Mouse (Mus musculus): ENCODE measurements around the gene Qpctl. TPM values are rescaled to one million over a fixed set of nuclear protein-coding genes. Genes with fewer than 3 reads are reported as not detected.

Gene Qpctl
- polyA plus RNA-seq, 1 experiment from 2014 or later: 20.0 TPM

DNA sequence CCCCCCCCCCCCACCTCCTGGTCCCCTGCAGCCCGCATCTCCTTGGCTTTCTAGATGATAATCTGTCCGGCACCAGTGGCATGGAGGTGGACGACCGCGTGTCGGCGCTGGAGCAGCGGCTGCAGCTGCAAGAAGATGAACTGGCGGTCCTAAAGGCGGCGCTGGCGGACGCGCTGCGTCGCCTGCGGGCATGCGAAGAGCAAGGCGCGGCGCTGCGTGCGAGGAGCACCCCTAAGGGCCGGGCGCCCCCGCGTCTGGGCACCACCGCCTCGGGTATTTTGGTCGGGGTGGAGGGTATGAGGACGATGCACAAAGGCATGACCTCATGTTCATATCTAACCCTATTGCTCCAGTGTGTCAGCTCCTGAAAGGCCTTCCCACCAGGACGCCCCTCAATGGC is 30.1 kb upstream of the Qpctl start:
- WGBS: under 1% methylated on average over 31 of the region's 32 CpGs
- Histone ChIP-seq H3K4me3 (replicated peaks; ENCODE audit: low read depth, low read length) (peak overlapping the region; percentile 69), H3K9ac (replicated peaks; ENCODE audit: low read length) (no peak overlapping the region; the same call in 1 of the 2 replicates), H3K9me3 (ENCODE audit: control insufficient read depth, low read length) (0 out of 2 replicates have a peak, but pooled peaks cover 3% of the 10 kb centered on the region), H3K36me3 (ENCODE audit: control insufficient read depth, insufficient read depth, low read length) (peaks cover 24% of the 10 kb centered on the region), H3K27me3 (ENCODE audit: control insufficient read depth, insufficient read depth, low read length) (peaks cover 28% of the 10 kb centered on the region; the same call in 1 of the 2 replicates), H3K4me2 (ENCODE audit: low read length) (peak overlapping the region; percentile 80), H3K27ac (replicated peaks; ENCODE audit: low read depth, low read length) (no peak overlapping the region), H3K4me1 (ENCODE audit: control insufficient read depth, insufficient read depth, low read length) (peaks cover 25% of the 10 kb centered on the region)
- DNase-seq (peak; percentile 87), ATAC-seq (ENCODE audit: low FRiP score, low TSS enrichment) (no peak)

DNA sequence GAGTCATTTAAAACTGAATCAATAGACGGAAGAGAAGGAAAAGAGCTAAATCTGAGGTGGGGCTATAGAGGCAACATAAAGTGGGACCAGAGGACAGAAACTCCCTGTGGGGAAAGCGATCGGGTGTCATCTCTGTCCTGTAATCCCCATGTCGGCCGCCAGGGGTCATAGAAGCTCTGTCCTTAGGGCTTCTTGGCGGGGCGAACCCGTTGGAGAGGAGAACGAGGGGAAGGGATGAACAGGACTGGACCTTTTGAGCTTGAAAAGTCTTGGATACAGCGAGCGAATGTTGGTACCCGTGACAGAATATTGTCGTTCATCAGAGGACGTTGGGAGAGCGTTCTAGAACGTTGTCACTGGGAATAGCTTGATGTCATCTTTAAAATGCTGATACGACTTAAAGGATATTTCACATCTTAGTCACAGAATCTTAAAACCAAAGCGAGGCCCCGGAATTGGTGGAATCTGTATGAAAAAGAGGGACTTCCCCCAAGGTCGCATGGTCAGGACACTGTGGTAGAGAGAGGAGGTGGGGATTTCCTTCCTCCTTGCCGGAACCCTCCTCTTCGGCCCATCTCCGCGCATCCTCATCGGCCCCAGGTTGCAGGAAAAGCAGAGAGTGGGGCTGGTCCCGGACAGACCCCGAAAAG is 29.5 kb upstream of the Qpctl start:
- H3K4me2 ChIP-seq (ENCODE audit: low read length): peak overlapping the region; percentile 80
- 8% methylated on average over 27 of the region's 27 CpGs for WGBS
- peak overlapping the region; percentile 42; the same call in 1 of the 2 replicates for H3K9ac ChIP-seq (replicated peaks; ENCODE audit: low read length)
- H3K4me3 ChIP-seq (replicated peaks; ENCODE audit: low read depth, low read length): peak overlapping the region; percentile 69
- H3K4me1 ChIP-seq (ENCODE audit: control insufficient read depth, insufficient read depth, low read length): peaks cover 25% of the 10 kb centered on the region
- 0 out of 2 replicates have a peak, but pooled peaks cover 3% of the 10 kb centered on the region for H3K9me3 ChIP-seq (ENCODE audit: control insufficient read depth, low read length)
- ATAC-seq (ENCODE audit: low FRiP score, low TSS enrichment) (no peak), DNase-seq (peak; percentile 82)
- H3K27me3 ChIP-seq (ENCODE audit: control insufficient read depth, insufficient read depth, low read length): peaks cover 28% of the 10 kb centered on the region; the same call in 1 of the 2 replicates
- H3K27ac ChIP-seq (replicated peaks; ENCODE audit: low read depth, low read length): no peak overlapping the region
- peaks cover 19% of the 10 kb centered on the region for H3K36me3 ChIP-seq (ENCODE audit: control insufficient read depth, insufficient read depth, low read length)

DNA sequence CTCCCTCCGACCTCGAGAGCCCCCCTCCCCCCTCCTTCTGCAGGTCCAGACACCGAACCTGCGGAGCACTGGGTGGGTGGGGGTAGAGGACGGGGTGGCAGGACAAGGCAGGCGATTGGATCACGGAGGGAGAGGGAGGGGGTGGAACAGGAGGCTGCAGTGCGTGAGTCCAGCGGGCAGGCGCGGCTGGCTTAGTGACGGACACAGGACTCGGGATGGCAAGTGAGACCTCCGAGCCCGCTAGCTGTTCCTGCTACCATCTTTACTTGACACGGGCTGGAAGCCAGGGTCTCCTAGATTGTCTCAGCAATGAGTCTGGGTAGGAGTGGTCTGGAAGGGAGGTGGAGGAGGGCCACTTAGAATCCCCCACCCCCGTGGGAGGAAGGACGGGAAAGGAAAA is 28.9 kb upstream of the Qpctl start:
- no peak overlapping the region for H3K27ac ChIP-seq (replicated peaks; ENCODE audit: low read depth, low read length)

DNA sequence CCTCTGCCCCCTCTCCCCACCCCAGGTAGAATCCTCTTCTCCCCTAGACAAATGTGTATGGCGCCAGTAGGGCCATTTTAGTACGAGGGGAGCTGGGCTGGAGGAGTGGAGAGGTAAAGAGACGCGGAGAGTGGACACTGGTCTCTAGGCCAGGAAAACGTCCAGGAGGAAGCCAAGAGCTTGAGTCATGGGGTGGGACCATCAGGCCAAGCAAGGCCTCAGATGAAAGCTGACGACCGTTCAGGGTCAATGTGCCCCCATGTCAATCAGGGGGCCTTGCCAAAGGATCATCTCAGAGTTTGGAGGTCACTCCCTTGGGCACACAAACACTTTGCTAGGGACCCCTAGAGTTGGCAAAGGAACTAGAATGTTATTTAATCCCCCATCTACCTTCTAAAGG is 28.1 kb upstream of the Qpctl start:
- Histone ChIP-seq H3K27ac (replicated peaks; ENCODE audit: low read depth, low read length) (no peak overlapping the region), H3K27me3 (ENCODE audit: control insufficient read depth, insufficient read depth, low read length) (peaks cover 28% of the 10 kb centered on the region; the same call in 1 of the 2 replicates), H3K4me2 (ENCODE audit: low read length) (peak overlapping the region; percentile 80), H3K9ac (replicated peaks; ENCODE audit: low read length) (peak overlapping the region; percentile 77), H3K4me1 (ENCODE audit: control insufficient read depth, insufficient read depth, low read length) (peaks cover 25% of the 10 kb centered on the region), H3K4me3 (replicated peaks; ENCODE audit: low read depth, low read length) (peak overlapping the region; percentile 69), H3K9me3 (ENCODE audit: control insufficient read depth, low read length) (0 out of 2 replicates have a peak, but pooled peaks cover 3% of the 10 kb centered on the region), H3K36me3 (ENCODE audit: control insufficient read depth, insufficient read depth, low read length) (peaks cover 12% of the 10 kb centered on the region)
- DNase-seq (no peak), ATAC-seq (ENCODE audit: low FRiP score, low TSS enrichment) (no peak)
- whole genome bisulfite sequencing: 64% methylated on average over 7 of the region's 7 CpGs

More for the DNA sequence above, 28.9 kb upstream of the Qpctl start:
- H3K4me2 ChIP-seq (ENCODE audit: low read length): peak overlapping the region; percentile 80
- 0 out of 2 replicates have a peak, but pooled peaks cover 3% of the 10 kb centered on the region for H3K9me3 ChIP-seq (ENCODE audit: control insufficient read depth, low read length)
- peak overlapping the region; percentile 42 for H3K9ac ChIP-seq (replicated peaks; ENCODE audit: low read length)
- H3K27me3 ChIP-seq (ENCODE audit: control insufficient read depth, insufficient read depth, low read length): peaks cover 28% of the 10 kb centered on the region; the same call in 1 of the 2 replicates
- DNase-seq: no peak
- H3K4me1 ChIP-seq (ENCODE audit: control insufficient read depth, insufficient read depth, low read length): peaks cover 25% of the 10 kb centered on the region
- peaks cover 16% of the 10 kb centered on the region for H3K36me3 ChIP-seq (ENCODE audit: control insufficient read depth, insufficient read depth, low read length)
- ATAC-seq (ENCODE audit: low FRiP score, low TSS enrichment): no peak
- H3K4me3 ChIP-seq (replicated peaks; ENCODE audit: low read depth, low read length): peak overlapping the region; percentile 69
- WGBS: 5% methylated on average over 18 of the region's 18 CpGs

DNA sequence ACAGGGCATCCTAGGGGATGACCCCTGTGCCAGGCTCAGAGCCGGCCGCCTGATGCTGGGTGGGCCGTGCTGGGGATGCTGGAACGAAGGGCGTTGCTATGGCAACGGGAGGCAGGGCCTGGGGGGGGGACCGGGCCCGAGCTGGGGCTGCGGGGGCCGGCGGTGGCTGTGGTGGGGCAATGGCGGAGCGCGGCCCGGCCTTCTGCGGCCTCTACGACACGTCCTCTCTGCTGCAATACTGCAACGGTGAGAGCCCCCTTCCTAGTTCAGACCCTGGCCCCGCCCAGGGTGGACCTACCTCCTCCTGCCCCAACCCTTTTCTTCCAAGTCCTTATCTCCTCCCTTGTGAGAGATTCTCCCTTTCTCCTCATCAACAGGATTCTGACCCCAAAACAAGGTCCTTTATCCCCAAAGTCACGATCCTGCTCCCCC is 27.4 kb upstream of the Qpctl start:
- Histone ChIP-seq H3K4me2 (ENCODE audit: low read length) (peak overlapping the region; percentile 80), H3K27ac (replicated peaks; ENCODE audit: low read depth, low read length) (peak overlapping the region; percentile 82), H3K4me1 (ENCODE audit: control insufficient read depth, insufficient read depth, low read length) (peaks cover 28% of the 10 kb centered on the region), H3K36me3 (ENCODE audit: control insufficient read depth, insufficient read depth, low read length) (peaks cover 7% of the 10 kb centered on the region), H3K4me3 (replicated peaks; ENCODE audit: low read depth, low read length) (peak overlapping the region; percentile 69), H3K9me3 (ENCODE audit: control insufficient read depth, low read length) (0 out of 2 replicates have a peak, but pooled peaks cover 3% of the 10 kb centered on the region), H3K9ac (replicated peaks; ENCODE audit: low read length) (peak overlapping the region; percentile 77), H3K27me3 (ENCODE audit: control insufficient read depth, insufficient read depth, low read length) (peaks cover 28% of the 10 kb centered on the region; the same call in 1 of the 2 replicates)
- ATAC-seq (ENCODE audit: low FRiP score, low TSS enrichment) (peak; percentile 46), DNase-seq (no peak)
- 2% methylated on average over 21 of the region's 21 CpGs for WGBS

DNA sequence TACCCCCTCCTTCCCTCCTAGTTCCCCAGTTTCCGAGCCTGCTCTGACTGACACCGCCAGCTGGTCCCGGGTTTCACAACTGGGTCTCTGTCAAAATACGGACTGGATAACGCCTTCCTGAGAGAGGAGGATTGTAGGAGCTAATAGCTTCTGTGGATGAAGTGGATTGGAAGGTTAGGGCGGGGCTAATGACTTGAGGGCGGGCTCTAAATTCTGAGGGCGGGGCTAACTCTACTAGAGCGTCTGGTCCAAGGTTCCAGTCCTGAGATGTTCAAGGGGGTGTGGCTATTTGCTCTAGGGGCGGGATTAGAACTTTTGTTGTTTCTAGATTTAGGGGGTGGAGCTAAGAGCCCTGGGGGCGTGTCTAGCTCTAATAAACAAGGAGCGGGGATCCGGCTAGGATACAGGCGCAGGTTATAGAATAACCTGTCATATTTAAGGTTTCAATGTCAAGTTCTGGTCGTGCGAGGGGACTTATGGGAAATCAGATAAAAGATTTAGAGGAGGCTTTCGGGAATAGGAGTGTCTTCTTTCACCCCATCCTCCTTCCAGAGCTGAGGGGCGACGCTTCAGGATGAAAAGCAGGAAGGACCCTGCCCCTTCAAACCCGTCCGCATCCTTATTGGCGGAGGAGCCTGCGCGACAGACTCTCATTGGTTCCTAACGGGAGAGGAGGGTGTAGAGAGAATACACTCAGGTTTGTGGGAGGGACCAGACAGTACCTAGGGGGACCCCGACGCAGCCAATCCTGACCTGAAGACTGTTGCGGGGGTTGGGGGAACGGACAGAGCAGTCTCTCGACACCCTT is 26.8 kb upstream of the Qpctl start, which contains the start of gene Eml2:
Gene Eml2 (plus strand): TSS at position 714 of the 808 bp plus-strand sequence.
- peak within 1 kb of the TSS; percentile 80 for H3K4me2 ChIP-seq (ENCODE audit: low read length)
- peaks cover 28% of the 10 kb centered on the region for H3K4me1 ChIP-seq (ENCODE audit: control insufficient read depth, insufficient read depth, low read length)
- 0 out of 2 replicates have a peak, but pooled peaks cover 3% of the 10 kb centered on the region for H3K9me3 ChIP-seq (ENCODE audit: control insufficient read depth, low read length)
- H3K27ac ChIP-seq (replicated peaks; ENCODE audit: low read depth, low read length): peak within 1 kb of the TSS; percentile 82
- H3K27me3 ChIP-seq (ENCODE audit: control insufficient read depth, insufficient read depth, low read length): peaks cover 28% of the 10 kb centered on the region; the same call in 1 of the 2 replicates
- H3K4me3 ChIP-seq (replicated peaks; ENCODE audit: low read depth, low read length): peak within 1 kb of the TSS; percentile 69
- DNase-seq (peak; percentile 92), ATAC-seq (ENCODE audit: low FRiP score, low TSS enrichment) (peak; percentile 93)
- H3K36me3 ChIP-seq (ENCODE audit: control insufficient read depth, insufficient read depth, low read length): peaks cover 6% of the 10 kb centered on the region; the same call in 1 of the 2 replicates
- under 1% methylated on average over 30 of the region's 30 CpGs for WGBS
- peak within 1 kb of the TSS; percentile 77 for H3K9ac ChIP-seq (replicated peaks; ENCODE audit: low read length)

DNA sequence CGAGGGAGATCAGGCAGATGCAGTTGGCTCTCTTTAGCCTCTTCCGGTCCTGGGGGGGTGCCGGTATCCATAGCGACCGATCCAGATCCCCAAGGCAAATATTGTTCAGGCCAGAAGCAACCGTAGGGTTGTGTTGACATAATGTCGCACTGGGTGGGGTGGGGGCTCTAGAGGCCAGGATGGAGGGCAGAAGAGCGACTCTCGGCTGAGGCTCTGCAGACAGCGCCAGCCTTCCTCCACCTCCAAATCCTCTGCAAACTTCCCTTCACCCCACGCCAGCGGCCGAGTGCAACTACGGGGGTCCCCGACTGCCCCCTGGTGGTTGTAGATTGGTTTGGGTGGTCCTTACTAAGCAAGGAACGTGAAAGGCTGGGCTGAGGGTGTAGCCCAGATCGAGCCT is 23.8 kb upstream of the Qpctl start:
- DNase-seq (peak; percentile 93), ATAC-seq (ENCODE audit: low FRiP score, low TSS enrichment) (no peak)
- H3K36me3 ChIP-seq (ENCODE audit: control insufficient read depth, insufficient read depth, low read length): no peaks in the 10 kb centered on the region
- no peaks in the 10 kb centered on the region for H3K9me3 ChIP-seq (ENCODE audit: control insufficient read depth, low read length)
- peak overlapping the region; percentile 17 for H3K4me3 ChIP-seq (replicated peaks; ENCODE audit: low read depth, low read length)
- H3K9ac ChIP-seq (replicated peaks; ENCODE audit: low read length): no peak overlapping the region; the same call in 1 of the 2 replicates
- no peak overlapping the region for H3K27ac ChIP-seq (replicated peaks; ENCODE audit: low read depth, low read length)
- peaks cover 8% of the 10 kb centered on the region; the same call in 1 of the 2 replicates for H3K27me3 ChIP-seq (ENCODE audit: control insufficient read depth, insufficient read depth, low read length)
- WGBS: 2% methylated on average over 17 of the region's 17 CpGs
- H3K4me2 ChIP-seq (ENCODE audit: low read length): peak overlapping the region; percentile 41
- peaks cover 15% of the 10 kb centered on the region for H3K4me1 ChIP-seq (ENCODE audit: control insufficient read depth, insufficient read depth, low read length)

DNA sequence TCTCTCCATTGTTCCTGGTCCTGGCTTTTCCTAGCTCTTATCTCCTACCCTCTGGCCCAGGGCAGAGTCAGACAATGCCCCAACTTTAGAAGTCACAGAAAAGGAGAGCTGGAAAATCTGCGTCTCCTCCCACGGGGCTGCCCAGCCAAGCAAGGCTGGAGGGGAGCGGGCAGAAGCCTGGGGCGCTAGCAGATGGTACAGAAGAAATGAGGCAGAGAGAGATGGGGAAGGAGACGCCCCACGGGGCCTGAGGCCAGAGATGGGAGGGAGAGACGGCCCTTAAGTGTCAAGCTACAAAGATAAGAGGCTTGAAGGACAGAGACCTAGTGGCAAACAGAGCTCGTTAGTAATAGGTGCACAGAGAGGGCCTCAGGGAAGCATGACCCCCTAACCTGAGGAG is 22.7 kb upstream of the Qpctl start:
- H3K4me3 ChIP-seq (replicated peaks; ENCODE audit: low read depth, low read length): no peak overlapping the region
- peaks cover 4% of the 10 kb centered on the region for H3K4me1 ChIP-seq (ENCODE audit: control insufficient read depth, insufficient read depth, low read length)
- no peaks in the 10 kb centered on the region for H3K9me3 ChIP-seq (ENCODE audit: control insufficient read depth, low read length)
- DNase-seq (no peak), ATAC-seq (ENCODE audit: low FRiP score, low TSS enrichment) (no peak)
- H3K36me3 ChIP-seq (ENCODE audit: control insufficient read depth, insufficient read depth, low read length): no peaks in the 10 kb centered on the region
- peak overlapping the region; percentile 28 for H3K27ac ChIP-seq (replicated peaks; ENCODE audit: low read depth, low read length)
- H3K4me2 ChIP-seq (ENCODE audit: low read length): no peak overlapping the region
- H3K27me3 ChIP-seq (ENCODE audit: control insufficient read depth, insufficient read depth, low read length): no peaks in the 10 kb centered on the region
- no peak overlapping the region for H3K9ac ChIP-seq (replicated peaks; ENCODE audit: low read length)
- 43% methylated on average over 8 of the region's 8 CpGs for WGBS

Measured in midbrain, embryonic 14.5 days (tissue).